Mouse (Mus musculus) ES-E14 (cell line): Measurements from ENCODE around the gene Sufu.

Source experiments
- CHD2 ChIP-seq: IDR thresholded peaks from 2 replicates; pipeline ENCODE4 v1.6.1; 2014; ENCODE audit warnings: mild to moderate bottlenecking, low read depth, low read length, inconsistent platforms
- HCFC1 ChIP-seq: IDR thresholded peaks from 2 replicates; pipeline ENCODE4 v1.6.1; 2012; ENCODE audit warnings: low read length, inconsistent platforms, borderline replicate concordance; ENCODE audit not compliant: insufficient read depth
- ZC3H11A ChIP-seq: IDR thresholded peaks from 2 replicates; pipeline ENCODE4 v1.6.1; 2012; ENCODE audit warnings: low read depth, mild to moderate bottlenecking, inconsistent platforms, low read length, borderline replicate concordance

DNA sequence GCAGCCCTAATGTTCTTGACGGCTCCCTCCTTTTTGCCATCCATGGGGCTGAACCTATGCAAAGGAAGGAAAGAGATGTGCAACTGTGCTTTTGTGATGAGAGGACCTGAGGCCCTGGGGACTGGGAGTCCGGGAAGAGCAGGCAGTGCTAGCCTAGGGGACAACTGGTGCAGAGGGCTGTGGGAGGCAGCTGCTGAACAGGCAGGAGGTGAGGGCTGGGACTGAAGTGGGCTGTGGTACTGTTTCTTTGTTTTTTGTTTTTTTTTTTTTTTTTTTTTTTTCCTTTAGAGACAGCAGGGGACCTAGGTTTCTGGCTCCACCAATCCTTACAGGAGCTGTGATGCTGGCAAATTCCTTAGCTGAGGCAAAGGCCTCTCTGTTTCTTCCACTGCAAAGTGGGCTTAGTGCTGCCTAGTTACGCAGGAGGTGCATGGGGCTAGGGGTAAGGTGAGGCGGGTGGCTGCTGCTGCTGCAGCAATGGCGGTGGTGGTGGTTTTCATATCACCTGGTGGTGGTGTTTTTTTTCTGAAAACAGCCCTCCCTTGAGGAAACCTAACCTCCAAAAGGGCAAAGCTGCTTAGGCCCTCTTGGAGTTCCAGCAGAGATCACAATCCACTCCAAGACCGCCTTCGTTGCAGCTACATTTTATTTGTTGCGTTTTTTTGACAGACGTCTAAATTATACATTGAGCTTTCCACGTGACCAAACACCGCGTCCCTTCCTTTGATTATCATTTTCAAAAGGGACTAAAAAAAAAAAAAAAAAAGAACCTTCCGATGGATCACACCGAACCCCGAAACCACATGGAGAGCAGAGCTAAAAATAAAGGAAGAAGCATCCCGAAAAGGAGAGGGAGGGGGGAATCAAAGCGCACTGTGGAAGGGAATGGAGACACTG, 131.2 kb downstream of the Sufu start:
- no peak for TF ChIP-seq HCFC1
- no peak for TF ChIP-seq ZC3H11A
- no peak for TF ChIP-seq CHD2
